Mouse (Mus musculus) forebrain, embryonic 11.5 days (tissue): ENCODE results near the gene Heatr6. TPM values are rescaled to one million over a fixed set of nuclear protein-coding genes. Genes with fewer than 3 reads are reported as not detected.

ENCODE experiments used
- ATAC-seq: fragments of 200-750 bp; cut with Nextera tagmentation; replicated peaks from 2 replicates; pipeline ENCODE4 v1.8.0; 2017; ENCODE audit warnings: moderate TSS enrichment; ENCODE audit not compliant: low FRiP score
- DNase-seq: peaks from one replicate; pipeline ENCODE4 v3.0.0-alpha.2; 2017; ENCODE audit warnings: low spot score
- H3K27ac ChIP-seq: fragments of 300-500 bp; sonication (generic); 2 replicates; pipeline ENCODE4 v1.5.1; 2014; ENCODE audit warnings: low read depth, low read length
- H3K27me3 ChIP-seq: fragments of 300-500 bp; sonication (generic); 2 replicates; pipeline ENCODE4 v1.6.1; 2014; ENCODE audit warnings: mild to moderate bottlenecking, low read length, mixed read lengths; ENCODE audit not compliant: control insufficient read depth, insufficient read depth
- H3K36me3 ChIP-seq: fragments of 300-500 bp; sonication (generic); 2 replicates; pipeline ENCODE4 v1.6.1; 2014; ENCODE audit warnings: mild to moderate bottlenecking, low read length, moderate library complexity, mixed read lengths; ENCODE audit not compliant: control insufficient read depth, insufficient read depth
- H3K4me1 ChIP-seq: fragments of 300-500 bp; sonication (generic); replicated peaks from 2 replicates; pipeline ENCODE4 v1.6.1; 2014; ENCODE audit warnings: low read length, mixed read lengths; ENCODE audit not compliant: control insufficient read depth, insufficient read depth
- H3K4me2 ChIP-seq: fragments of 300-500 bp; sonication (generic); 2 replicates; pipeline ENCODE4 v1.6.1; 2014; ENCODE audit warnings: low read depth, mild to moderate bottlenecking, low read length, moderate library complexity, mixed read lengths; ENCODE audit not compliant: severe bottlenecking
- H3K4me3 ChIP-seq: fragments of 300-500 bp; sonication (generic); 2 replicates; pipeline ENCODE4 v1.5.1; 2014; ENCODE audit warnings: low read depth, low read length
- H3K9ac ChIP-seq: fragments of 300-500 bp; sonication (generic); 2 replicates; pipeline ENCODE4 v1.6.1; 2014; ENCODE audit warnings: low read length
- H3K9me3 ChIP-seq: fragments of 300-500 bp; sonication (generic); 2 replicates; pipeline ENCODE4 v1.6.1; 2016; ENCODE audit warnings: low read length, mixed read lengths; ENCODE audit not compliant: control insufficient read depth
- WGBS: fragments of 180-500 bp; shearing (Covaris S2); extraction: QIAGEN DNeasy Blood & Tissue Kit; methylation state at CpG from one replicate; pipeline ENCODE4 v1.1.7; 2014; 5-methylcytosine and 5-hydroxymethylcytosine counted together
- polyA plus RNA-seq: library from polyadenylated mRNA; unstranded; fragments of >200 nt; fragmentation: Nextera tagmentation; extraction: Ambion mirVana; gene quantifications from 2 replicates; pipeline ENCODE4 v1.2.1, GENCODE M21; 2014

The Heatr6 gene
- 34.4 and 36.5 TPM in 2 replicates for polyA plus RNA-seq

DNA sequence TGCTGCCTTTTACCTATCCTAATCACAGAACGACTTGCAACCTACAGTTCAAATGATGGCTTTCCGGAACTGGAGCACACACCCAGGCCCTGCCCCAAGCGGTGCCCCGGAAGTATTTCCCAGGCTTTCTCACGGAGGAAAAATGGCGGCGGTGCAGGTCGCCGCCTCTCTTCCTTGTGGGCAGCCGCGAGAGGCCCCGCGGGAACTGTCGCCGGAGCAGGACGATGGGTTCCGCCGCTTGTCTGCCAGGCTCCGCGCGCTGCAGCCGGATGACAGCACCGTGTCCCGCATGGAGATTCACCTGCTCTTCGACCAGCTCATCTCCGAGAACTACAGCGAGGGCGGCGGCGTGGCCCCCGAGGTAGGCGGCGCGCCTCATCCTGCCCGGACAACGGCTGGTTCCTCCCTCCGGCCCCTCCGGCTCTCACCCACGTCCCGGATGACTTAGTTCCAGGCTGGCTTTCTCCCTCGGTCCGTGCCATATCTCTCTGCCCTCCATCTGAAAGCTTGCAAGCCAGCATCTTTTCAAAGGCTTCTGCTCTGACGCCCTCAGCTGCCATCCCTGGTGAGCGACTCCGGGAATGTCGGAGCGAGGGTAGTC is at the start of gene Heatr6:
Heatr6 (plus strand) TSS at position 116 of the 601 bp plus-strand sequence.
- H3K27ac ChIP-seq, result peak within 1 kb of the TSS; percentile 25; the same call in 1 of the 2 replicates
- H3K9ac ChIP-seq, result peak within 1 kb of the TSS; percentile 79
- WGBS, result under 1% methylated on average over 47 of the region's 47 CpGs
- peak within 1 kb of the TSS; percentile 72 for H3K4me3 ChIP-seq
- peak within 1 kb of the TSS; percentile 64 for H3K4me2 ChIP-seq
- peaks cover 4% of the 10 kb centered on the region; the same call in 1 of the 2 replicates for H3K4me1 ChIP-seq
- no peaks in the 10 kb centered on the region for H3K27me3 ChIP-seq
- peaks cover 3% of the 10 kb centered on the region; the same call in 1 of the 2 replicates for H3K36me3 ChIP-seq
- peak; percentile 93 for ATAC-seq
- peak; percentile 92 for DNase-seq
- H3K9me3 ChIP-seq, result no peaks in the 10 kb centered on the region

DNA sequence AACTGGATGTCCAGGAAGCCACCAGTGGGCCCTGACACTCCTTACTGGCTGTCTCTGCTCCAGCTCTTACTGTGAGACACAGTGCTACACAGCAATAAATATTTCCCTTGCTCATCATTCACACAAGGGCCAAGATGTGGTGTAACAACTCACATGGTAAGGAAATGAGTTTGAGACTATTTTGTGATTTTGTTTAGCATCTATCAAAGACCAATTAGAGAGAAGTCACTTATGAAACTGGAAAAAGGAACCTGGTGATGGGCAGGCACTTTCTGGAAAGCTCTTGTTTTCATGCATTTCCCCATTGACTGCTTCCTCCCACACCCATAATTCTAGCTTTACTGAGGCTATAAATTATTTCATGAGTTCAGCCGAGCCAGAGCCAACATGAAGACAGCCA is 49.8 kb upstream of the Heatr6 start, which contains the start of gene Wfdc17:
Wfdc17 (plus strand) TSS at position 287 of the 400 bp plus-strand sequence.
- no peaks in the 10 kb centered on the region for H3K36me3 ChIP-seq
- H3K27me3 ChIP-seq, result no peaks in the 10 kb centered on the region
- ATAC-seq (no peak), DNase-seq (no peak)
- no peak within 1 kb of the TSS for H3K4me2 ChIP-seq
- no peak within 1 kb of the TSS for H3K27ac ChIP-seq
- H3K4me1 ChIP-seq, result no peaks in the 10 kb centered on the region
- H3K4me3 ChIP-seq, result no peak within 1 kb of the TSS
- no peaks in the 10 kb centered on the region for H3K9me3 ChIP-seq
- H3K9ac ChIP-seq, result no peak within 1 kb of the TSS
- WGBS, result 78% methylated on average over 1 of the region's 1 CpGs

DNA sequence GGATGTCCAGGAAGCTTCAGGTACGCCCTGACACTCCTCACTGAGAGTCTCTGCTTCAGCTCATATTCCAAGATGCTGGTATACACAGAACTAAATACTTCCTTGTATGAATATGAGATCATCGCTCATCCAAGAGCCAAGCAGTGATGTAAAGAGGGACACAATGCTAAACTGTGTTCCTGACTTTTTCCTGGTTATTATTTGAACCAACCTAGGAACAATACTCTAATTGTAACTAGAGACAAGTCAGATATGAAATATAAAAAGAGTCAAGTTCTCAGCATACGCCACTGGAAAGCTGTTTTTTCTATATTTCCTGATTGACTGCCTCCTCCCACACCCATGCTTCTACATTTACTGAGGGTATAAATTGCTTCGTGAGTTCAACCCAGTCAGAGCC is 44.8 kb upstream of the Heatr6 start, which contains the start of gene Wfdc18:
Wfdc18 (plus strand) TSS at position 301 of the 400 bp plus-strand sequence.
- H3K4me2 ChIP-seq, result no peak within 1 kb of the TSS
- H3K9ac ChIP-seq, result no peak within 1 kb of the TSS
- no peak within 1 kb of the TSS for H3K4me3 ChIP-seq
- WGBS, result 74% methylated on average over 4 of the region's 4 CpGs
- H3K27me3 ChIP-seq, result no peaks in the 10 kb centered on the region
- H3K9me3 ChIP-seq, result no peaks in the 10 kb centered on the region
- no peaks in the 10 kb centered on the region for H3K36me3 ChIP-seq
- no peak within 1 kb of the TSS for H3K27ac ChIP-seq
- H3K4me1 ChIP-seq, result no peaks in the 10 kb centered on the region
- ATAC-seq, result no peak
- no peak for DNase-seq

DNA sequence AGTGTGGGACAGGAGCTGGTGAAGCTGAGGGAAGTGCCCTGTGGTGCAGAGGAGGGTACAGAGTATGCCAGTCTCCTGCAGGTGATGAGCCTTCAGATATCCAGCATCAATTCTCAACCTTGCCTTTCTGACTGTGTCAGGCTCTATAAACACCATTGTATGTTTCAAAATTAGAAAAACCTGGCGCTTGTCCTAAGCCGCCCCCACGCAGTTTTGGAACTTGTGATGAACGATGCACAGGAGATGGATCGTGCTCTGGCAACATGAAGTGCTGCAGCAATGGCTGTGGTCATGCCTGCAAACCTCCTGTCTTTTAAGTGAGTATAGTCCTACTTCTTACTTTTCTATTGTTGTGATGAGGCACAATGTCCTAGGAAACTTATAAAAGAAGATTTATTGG is 43.8 kb upstream of the Heatr6 start:
- H3K9me3 ChIP-seq, result no peaks in the 10 kb centered on the region
- no peaks in the 10 kb centered on the region for H3K27me3 ChIP-seq
- no peak overlapping the region for H3K27ac ChIP-seq
- no peak for DNase-seq
- ATAC-seq, result no peak
- WGBS, result 94% methylated on average over 5 of the region's 5 CpGs
- H3K9ac ChIP-seq, result no peak overlapping the region
- H3K36me3 ChIP-seq, result no peaks in the 10 kb centered on the region
- no peak overlapping the region for H3K4me2 ChIP-seq
- H3K4me1 ChIP-seq, result no peaks in the 10 kb centered on the region
- H3K4me3 ChIP-seq, result no peak overlapping the region

DNA sequence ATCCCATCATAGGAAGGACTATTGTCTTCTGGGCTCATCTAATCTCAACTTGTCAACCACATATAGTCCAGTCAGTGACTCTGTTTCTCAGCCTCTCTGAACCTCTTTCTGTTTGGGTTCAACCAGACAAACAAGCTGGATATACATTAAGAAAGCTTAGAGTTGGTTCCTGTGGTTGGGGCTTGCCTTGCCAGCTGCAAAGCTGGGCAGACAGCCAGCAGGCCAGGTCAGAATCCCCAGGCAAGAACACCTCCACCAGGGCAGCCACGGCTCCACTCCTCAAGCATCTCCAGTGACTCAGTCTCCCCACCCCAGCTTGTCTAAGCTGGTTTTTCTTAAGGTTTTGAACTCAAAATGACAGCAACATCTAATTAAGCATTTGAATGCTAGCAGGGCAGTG is 40.8 kb upstream of the Heatr6 start:
- H3K4me3 ChIP-seq, result no peak overlapping the region
- H3K36me3 ChIP-seq, result no peaks in the 10 kb centered on the region
- H3K4me1 ChIP-seq, result no peaks in the 10 kb centered on the region
- no peak overlapping the region for H3K4me2 ChIP-seq
- H3K27me3 ChIP-seq, result no peaks in the 10 kb centered on the region
- H3K9me3 ChIP-seq, result no peaks in the 10 kb centered on the region
- H3K27ac ChIP-seq, result no peak overlapping the region
- H3K9ac ChIP-seq, result no peak overlapping the region
- no peak for DNase-seq
- 90% methylated on average over 1 of the region's 1 CpGs for WGBS
- no peak for ATAC-seq

DNA sequence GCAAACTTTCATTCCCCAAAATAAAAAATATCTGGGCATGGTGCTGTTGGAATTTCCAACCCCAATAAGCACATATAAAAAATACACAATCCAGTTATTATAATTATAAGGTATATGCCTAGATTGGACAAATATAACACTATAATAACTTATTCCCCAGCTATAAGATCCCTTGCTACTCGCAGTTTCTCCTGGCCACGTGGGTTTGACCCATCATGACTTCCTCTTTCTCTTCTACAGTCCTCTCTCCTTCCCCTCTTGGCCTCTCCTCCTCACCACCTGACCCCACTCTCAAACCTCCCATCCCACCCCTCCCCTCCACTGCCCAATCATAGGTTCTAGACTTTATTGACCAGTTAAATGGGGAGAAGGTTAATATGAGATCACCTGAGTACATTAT is 39.6 kb upstream of the Heatr6 start:
- no peaks in the 10 kb centered on the region for H3K36me3 ChIP-seq
- no peak overlapping the region for H3K4me3 ChIP-seq
- no peaks in the 10 kb centered on the region for H3K27me3 ChIP-seq
- ATAC-seq (no peak), DNase-seq (no peak)
- H3K9ac ChIP-seq, result no peak overlapping the region
- no peak overlapping the region for H3K4me2 ChIP-seq
- WGBS, result 94% methylated on average over 2 of the region's 2 CpGs
- H3K27ac ChIP-seq, result no peak overlapping the region
- no peaks in the 10 kb centered on the region for H3K9me3 ChIP-seq
- H3K4me1 ChIP-seq, result no peaks in the 10 kb centered on the region

DNA sequence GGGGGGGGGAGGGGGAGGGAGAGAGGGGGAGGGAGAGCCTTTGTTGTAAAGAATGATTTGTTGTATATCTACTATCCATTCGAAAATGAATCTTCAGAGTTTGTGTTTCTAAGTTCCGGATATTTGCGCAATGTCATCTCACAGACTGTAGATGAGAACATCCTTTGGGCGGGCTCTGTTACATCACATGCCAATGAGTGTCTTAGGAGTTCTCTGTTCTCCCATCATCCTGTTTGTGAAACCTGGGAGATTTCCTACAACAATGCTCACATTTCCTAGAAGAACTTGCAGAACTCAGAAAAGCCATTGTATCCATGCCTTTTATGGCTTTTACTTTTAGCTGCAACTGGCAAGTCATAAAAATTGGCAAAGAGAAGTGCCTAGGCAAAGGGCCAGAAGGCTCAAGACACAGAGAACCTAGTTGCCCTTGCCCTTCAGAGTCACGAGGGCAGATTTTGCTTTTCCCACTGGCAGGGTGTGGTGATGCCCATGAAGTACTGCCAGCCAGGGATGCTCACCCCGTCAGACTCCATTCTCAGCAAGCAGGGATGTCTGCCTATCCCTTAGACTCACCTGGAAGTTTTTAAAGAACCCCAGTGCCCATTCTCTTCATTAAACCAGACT is 36.3 kb upstream of the Heatr6 start:
- no peaks in the 10 kb centered on the region for H3K36me3 ChIP-seq
- ATAC-seq, result no peak
- no peaks in the 10 kb centered on the region for H3K4me1 ChIP-seq
- H3K4me3 ChIP-seq, result no peak overlapping the region
- H3K27ac ChIP-seq, result no peak overlapping the region
- H3K9ac ChIP-seq, result no peak overlapping the region
- DNase-seq, result no peak
- no peaks in the 10 kb centered on the region for H3K27me3 ChIP-seq
- no peaks in the 10 kb centered on the region for H3K9me3 ChIP-seq
- 90% methylated on average over 6 of the region's 6 CpGs for WGBS
- H3K4me2 ChIP-seq, result no peak overlapping the region

DNA sequence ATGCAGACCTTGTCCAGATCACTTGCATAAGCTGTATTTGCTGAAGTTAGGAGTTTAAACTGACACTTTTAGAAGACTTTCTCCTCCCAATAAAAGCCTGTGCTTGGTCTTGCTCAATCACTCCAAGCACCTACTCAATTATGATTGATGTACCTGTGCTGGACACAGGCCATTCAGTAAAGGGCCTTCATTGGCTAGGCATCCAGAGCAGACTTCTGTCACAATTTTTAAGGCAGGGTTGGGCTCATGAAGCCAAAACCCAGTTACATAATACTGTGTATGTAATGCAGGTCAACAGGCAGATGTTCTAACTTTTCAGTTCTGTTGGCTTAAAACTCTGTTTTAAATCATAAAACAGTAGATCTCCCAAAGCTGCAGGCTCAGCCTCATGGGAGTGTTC is 32.7 kb upstream of the Heatr6 start:
- ATAC-seq, result no peak
- no peak overlapping the region for H3K4me2 ChIP-seq

More for the DNA sequence above, 32.7 kb upstream of the Heatr6 start:
- Histone ChIP-seq H3K9ac (no peak overlapping the region), H3K4me3 (no peak overlapping the region), H3K4me1 (no peaks in the 10 kb centered on the region), H3K9me3 (no peaks in the 10 kb centered on the region), H3K27me3 (no peaks in the 10 kb centered on the region), H3K36me3 (no peaks in the 10 kb centered on the region), H3K27ac (no peak overlapping the region)
- no peak for DNase-seq
